Mouse (Mus musculus): ENCODE data around the gene Cdip1. TPM values are rescaled to one million over a fixed set of nuclear protein-coding genes. Genes with fewer than 3 reads are reported as not detected.
"Not testable (repeated sequence)": the region's sequence is repeated elsewhere in the genome, so short reads cannot be mapped to it uniquely, and the experiment has no call there.

Cdip1 gene
- polyA plus RNA-seq, 1 experiment from 2014 or later, result 121 TPM

GRCm38 (mm10) chr16:4762437-4762836, 27.7 kb downstream of the Cdip1 start:
- Histone ChIP-seq H3K36me3 (peaks cover 42% of the 10 kb centered on the region), H3K9me3 (no peaks in the 10 kb centered on the region), H3K27me3 (ENCODE audit: insufficient read depth, poor library complexity, severe bottlenecking) (no peaks in the 10 kb centered on the region), H3K27ac (no peak overlapping the region), H3K4me3 (no peak overlapping the region), H3K4me1 (peaks cover 6% of the 10 kb centered on the region)
- DNase-seq (ENCODE audit: low spot score), result no peak
- 83% methylated on average over 4 of the region's 4 CpGs for WGBS

- H3K27me3 ChIP-seq (ENCODE audit: insufficient read depth, poor library complexity, severe bottlenecking); H3K9me3 ChIP-seq; H3K36me3 ChIP-seq; DNase-seq (ENCODE audit: low spot score): not testable (repeated sequence)
- 3% methylated on average over 40 of the region's 42 CpGs for WGBS
- Histone ChIP-seq H3K27ac (peak overlapping the region; percentile 86), H3K4me1 (peaks cover 13% of the 10 kb centered on the region), H3K4me3 (peak overlapping the region; percentile 57)
Observed at GRCm38 (mm10) chr16:4756660-4757335, 33.3 kb downstream of the Cdip1 start.

- Histone ChIP-seq H3K27ac (no peak overlapping the region), H3K36me3 (peaks cover 5% of the 10 kb centered on the region), H3K4me1 (peaks cover 7% of the 10 kb centered on the region), H3K4me3 (no peak overlapping the region), H3K27me3 (ENCODE audit: insufficient read depth, poor library complexity, severe bottlenecking) (no peaks in the 10 kb centered on the region), H3K9me3 (no peaks in the 10 kb centered on the region)
- no peak for DNase-seq (ENCODE audit: low spot score)
- WGBS, result 88% methylated on average over 3 of the region's 3 CpGs
Observed at GRCm38 (mm10) chr16:4754045-4754444, 36.0 kb downstream of the Cdip1 start.

GRCm38 (mm10) chr16:4752155-4752554, 37.9 kb downstream of the Cdip1 start:
- Histone ChIP-seq H3K36me3 (peaks cover 5% of the 10 kb centered on the region), H3K9me3 (no peaks in the 10 kb centered on the region), H3K27me3 (ENCODE audit: insufficient read depth, poor library complexity, severe bottlenecking) (no peaks in the 10 kb centered on the region), H3K27ac (no peak overlapping the region), H3K4me3 (no peak overlapping the region), H3K4me1 (peaks cover 5% of the 10 kb centered on the region)
- WGBS, result 92% methylated on average over 3 of the region's 3 CpGs
- DNase-seq (ENCODE audit: low spot score), result no peak

- Histone ChIP-seq H3K27me3 (ENCODE audit: insufficient read depth, poor library complexity, severe bottlenecking) (no peaks in the 10 kb centered on the region), H3K4me3 (no peak overlapping the region), H3K9me3 (no peaks in the 10 kb centered on the region), H3K36me3 (peaks cover 20% of the 10 kb centered on the region), H3K27ac (no peak overlapping the region), H3K4me1 (no peaks in the 10 kb centered on the region)
- no peak for DNase-seq (ENCODE audit: low spot score)
- WGBS, result 85% methylated on average over 1 of the region's 1 CpGs
Observed at GRCm38 (mm10) chr16:4742186-4742585, 47.9 kb downstream of the Cdip1 start.

GRCm38 (mm10) chr16:4739994-4740393, 50.1 kb downstream of the Cdip1 start:
- no peak overlapping the region for H3K4me3 ChIP-seq
- 83% methylated on average over 2 of the region's 2 CpGs for WGBS
- no peaks in the 10 kb centered on the region for H3K27me3 ChIP-seq (ENCODE audit: insufficient read depth, poor library complexity, severe bottlenecking)
- no peaks in the 10 kb centered on the region for H3K9me3 ChIP-seq
- H3K4me1 ChIP-seq, result no peaks in the 10 kb centered on the region
- no peak for DNase-seq (ENCODE audit: low spot score)
- H3K36me3 ChIP-seq, result peaks cover 23% of the 10 kb centered on the region
- H3K27ac ChIP-seq, result no peak overlapping the region

- H3K27me3 ChIP-seq (ENCODE audit: insufficient read depth, poor library complexity, severe bottlenecking), result no peaks in the 10 kb centered on the region
- no peaks in the 10 kb centered on the region for H3K4me1 ChIP-seq
- H3K9me3 ChIP-seq, result no peaks in the 10 kb centered on the region
- H3K36me3 ChIP-seq, result peaks cover 12% of the 10 kb centered on the region; the same call in 1 of the 2 replicates
- WGBS, result 85% methylated on average over 2 of the region's 2 CpGs
- H3K27ac ChIP-seq, result no peak overlapping the region
- DNase-seq (ENCODE audit: low spot score), result no peak
- no peak overlapping the region for H3K4me3 ChIP-seq
Observed at GRCm38 (mm10) chr16:4736262-4736661, 53.8 kb downstream of the Cdip1 start.

- H3K4me1 ChIP-seq, result peaks cover 23% of the 10 kb centered on the region; the same call in 1 of the 2 replicates
- H3K4me3 ChIP-seq, result no peak overlapping the region
- no peak overlapping the region for H3K27ac ChIP-seq
- no peaks in the 10 kb centered on the region for H3K27me3 ChIP-seq (ENCODE audit: insufficient read depth, poor library complexity, severe bottlenecking)
- no peak for DNase-seq (ENCODE audit: low spot score)
- H3K36me3 ChIP-seq, result peaks cover 9% of the 10 kb centered on the region; the same call in 1 of the 2 replicates
- no peaks in the 10 kb centered on the region for H3K9me3 ChIP-seq
- 95% methylated on average over 3 of the region's 3 CpGs for WGBS
Observed at GRCm38 (mm10) chr16:4730776-4731358, 59.2 kb downstream of the Cdip1 start.

GRCm38 (mm10) chr16:4727963-4728362, 62.1 kb downstream of the Cdip1 start:
- 24% methylated on average over 1 of the region's 1 CpGs for WGBS
- Histone ChIP-seq H3K36me3 (peaks cover 5% of the 10 kb centered on the region; the same call in 1 of the 2 replicates), H3K27me3 (ENCODE audit: insufficient read depth, poor library complexity, severe bottlenecking) (no peaks in the 10 kb centered on the region), H3K9me3 (no peaks in the 10 kb centered on the region), H3K27ac (no peak overlapping the region), H3K4me3 (peak overlapping the region; percentile 76; the same call in 1 of the 2 replicates), H3K4me1 (peaks cover 25% of the 10 kb centered on the region; the same call in 1 of the 2 replicates)
- DNase-seq (ENCODE audit: low spot score), result no peak

GRCm38 (mm10) chr16:4727526-4727925, 62.6 kb downstream of the Cdip1 start:
- Histone ChIP-seq H3K9me3 (no peaks in the 10 kb centered on the region), H3K27ac (no peak overlapping the region), H3K4me1 (peaks cover 25% of the 10 kb centered on the region; the same call in 1 of the 2 replicates), H3K4me3 (peak overlapping the region; percentile 76), H3K27me3 (ENCODE audit: insufficient read depth, poor library complexity, severe bottlenecking) (no peaks in the 10 kb centered on the region), H3K36me3 (peaks cover 5% of the 10 kb centered on the region; the same call in 1 of the 2 replicates)
- 97% methylated on average over 1 of the region's 1 CpGs for WGBS
- DNase-seq (ENCODE audit: low spot score), result no peak

- no peak for DNase-seq (ENCODE audit: low spot score)
- H3K4me3 ChIP-seq, result peak overlapping the region; percentile 76
- H3K27me3 ChIP-seq (ENCODE audit: insufficient read depth, poor library complexity, severe bottlenecking), result no peaks in the 10 kb centered on the region
- peaks cover 25% of the 10 kb centered on the region; the same call in 1 of the 2 replicates for H3K4me1 ChIP-seq
- H3K27ac ChIP-seq, result peak overlapping the region; percentile 94
- H3K36me3 ChIP-seq, result peaks cover 2% of the 10 kb centered on the region; the same call in 1 of the 2 replicates
- H3K9me3 ChIP-seq, result no peaks in the 10 kb centered on the region
- 1% methylated on average over 40 of the region's 40 CpGs for WGBS
Observed at GRCm38 (mm10) chr16:4726528-4727128, 63.5 kb downstream of the Cdip1 start.

GRCm38 (mm10) chr16:4725780-4726527, 64.1 kb downstream of the Cdip1 start, which contains the start of gene Hmox2:
TSS of gene Hmox2 (plus strand) at chr16:4726361.
- DNase-seq (ENCODE audit: low spot score), result peak; percentile 96
- H3K27me3 ChIP-seq (ENCODE audit: insufficient read depth, poor library complexity, severe bottlenecking), result no peaks in the 10 kb centered on the region
- 6% methylated on average over 35 of the region's 35 CpGs for WGBS

More at GRCm38 (mm10) chr16:4725780-4726527, 64.1 kb downstream of the Cdip1 start, which contains the start of gene Hmox2:
- H3K9me3 ChIP-seq, result no peaks in the 10 kb centered on the region
- no peaks in the 10 kb centered on the region for H3K36me3 ChIP-seq
- H3K27ac ChIP-seq, result peak within 1 kb of the TSS; percentile 94
- H3K4me3 ChIP-seq, result peak within 1 kb of the TSS; percentile 76
- H3K4me1 ChIP-seq, result peaks cover 25% of the 10 kb centered on the region; the same call in 1 of the 2 replicates

Data from heart, embryonic 10.5 days (tissue).